Mouse (Mus musculus): ENCODE results near the gene Galnt13.
"Not testable (repeated sequence)": the region's sequence is repeated elsewhere in the genome, so short reads cannot be mapped to it uniquely, and the experiment has no call there.

The Galnt13 gene

GRCm38 (mm10) chr2:54435937-54436735 is at the start of gene Galnt13:
TSS of gene Galnt13 (plus strand) at chr2:54436317.
- peak; percentile 74 for DNase-seq

GRCm38 (mm10) chr2:54431060-54431459 is 5.1 kb upstream of the Galnt13 start:
- DNase-seq: no peak

DNA sequence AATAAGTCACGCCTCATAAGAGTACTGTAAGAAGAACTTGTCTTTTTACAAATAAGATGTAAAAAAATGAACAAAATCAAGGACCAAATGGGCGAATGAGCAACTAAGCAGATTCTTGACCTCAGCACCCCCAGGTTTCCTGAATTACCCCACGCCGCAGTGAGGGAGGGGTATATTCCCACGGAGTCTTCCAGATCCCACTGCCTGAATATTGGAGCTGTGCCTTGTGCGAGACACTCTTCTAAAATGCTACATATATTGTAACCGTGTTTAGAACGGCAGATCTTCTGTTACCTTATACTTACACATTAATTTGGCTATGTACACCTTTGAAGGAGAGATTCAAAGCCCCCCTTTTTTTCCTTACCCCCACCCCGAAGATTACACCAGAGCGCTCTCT is 737 bp upstream of the Galnt13 start:
- no peak for DNase-seq

DNA sequence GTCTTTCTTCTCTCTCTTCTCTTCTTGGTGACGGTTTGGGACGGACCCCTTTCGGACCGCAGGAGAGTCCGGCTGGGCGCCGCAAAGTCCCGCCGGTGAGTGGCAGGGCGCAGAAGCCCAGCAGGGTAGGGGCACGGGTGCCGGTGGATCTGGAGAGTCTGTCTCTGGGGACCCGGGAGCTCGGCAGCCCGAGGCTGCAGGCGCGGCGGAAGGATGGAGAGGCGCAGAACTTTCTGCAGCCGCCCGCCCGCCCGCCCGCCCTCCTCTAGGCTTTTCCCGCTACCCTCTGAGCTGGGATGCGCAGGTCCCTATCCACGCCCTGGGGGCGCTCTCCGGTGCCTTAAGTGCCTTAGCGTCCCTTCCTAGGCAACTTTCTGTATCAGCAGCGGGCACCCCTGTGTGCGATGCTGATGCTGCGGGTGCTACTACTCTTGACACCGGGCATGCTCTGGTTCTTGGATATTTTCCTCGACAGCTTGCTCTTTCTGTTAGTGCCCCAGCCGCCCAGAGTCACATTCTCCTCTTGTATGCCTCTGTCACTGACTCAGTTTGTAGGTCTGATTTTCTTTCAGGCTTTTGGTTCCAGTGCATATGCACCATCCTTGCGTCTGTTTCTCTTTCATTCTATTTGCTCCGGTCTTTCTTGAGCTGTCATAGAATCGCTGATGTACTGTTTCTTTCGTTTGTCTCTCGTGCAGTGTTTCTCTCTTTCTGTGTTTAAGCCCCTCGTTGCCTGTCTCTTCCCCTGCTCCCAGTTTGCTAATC is 801 bp downstream of the Galnt13 start:
- DNase-seq: peak; percentile 62

GRCm38 (mm10) chr2:54437501-54437830 is 1.3 kb downstream of the Galnt13 start:
- peak; percentile 20 for DNase-seq

- DNase-seq: no peak
Measured at GRCm38 (mm10) chr2:54442734-54443500, 6.8 kb downstream of the Galnt13 start.

- no peak for DNase-seq
Measured at GRCm38 (mm10) chr2:54483426-54483825, 47.3 kb downstream of the Galnt13 start.

DNA sequence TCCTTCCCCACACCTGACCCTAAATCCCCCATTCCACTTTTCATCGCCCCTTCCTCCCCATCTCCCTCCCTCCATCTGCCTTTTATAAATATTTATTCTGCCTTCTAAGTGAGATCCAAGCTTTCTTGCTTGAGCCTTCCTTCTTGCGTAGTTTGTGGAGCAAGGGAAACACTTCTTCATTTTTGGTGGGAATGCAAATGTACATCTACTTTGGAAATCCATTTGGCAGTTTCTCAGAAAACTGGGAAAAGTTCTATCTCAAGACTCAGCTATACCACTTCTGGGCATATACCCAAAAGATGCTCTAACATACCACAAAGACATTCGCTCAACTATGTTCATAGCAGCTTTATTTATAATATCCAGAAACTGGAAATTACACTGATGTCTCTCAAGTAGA is 86.9 kb downstream of the Galnt13 start:
- DNase-seq: no peak

- no peak for DNase-seq
Measured at GRCm38 (mm10) chr2:54527073-54527472, 91.0 kb downstream of the Galnt13 start.

DNA sequence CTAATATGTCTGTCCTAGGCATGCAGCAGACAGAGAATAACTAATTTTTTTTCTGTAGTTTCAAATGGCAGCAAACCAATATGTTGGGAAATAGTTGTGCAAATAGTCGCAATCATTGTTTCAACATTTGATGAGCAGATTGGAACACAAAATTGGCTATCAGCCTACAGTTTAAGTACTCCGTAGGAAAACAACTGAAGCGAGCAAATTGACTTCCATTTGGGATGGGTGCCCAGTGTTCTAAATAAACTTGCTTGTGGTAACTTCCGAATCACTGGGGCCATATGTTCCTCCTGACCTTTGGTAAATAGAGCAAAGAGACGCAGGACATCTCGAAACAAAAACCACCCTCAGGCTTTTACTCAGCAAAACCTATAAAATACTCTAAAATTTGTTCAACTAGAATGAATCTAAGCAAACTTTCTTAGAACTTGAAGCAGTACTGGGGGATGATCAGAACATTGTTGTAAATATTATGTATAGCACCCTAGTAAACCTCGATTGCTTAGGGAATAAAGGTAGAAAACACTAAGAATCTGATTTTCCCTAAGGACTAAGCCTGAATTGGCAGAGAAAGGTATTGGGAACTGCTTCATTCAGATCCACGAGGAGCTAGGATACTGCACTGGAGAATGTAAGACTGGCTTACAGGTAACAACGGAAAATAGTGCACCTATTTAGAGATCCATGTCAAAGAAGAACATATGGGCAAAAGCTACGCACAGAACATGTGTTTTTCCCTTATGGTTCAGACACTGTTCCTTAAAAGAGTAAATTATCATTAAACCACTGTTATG is 122.4 kb downstream of the Galnt13 start:
- DNase-seq: no peak

DNA sequence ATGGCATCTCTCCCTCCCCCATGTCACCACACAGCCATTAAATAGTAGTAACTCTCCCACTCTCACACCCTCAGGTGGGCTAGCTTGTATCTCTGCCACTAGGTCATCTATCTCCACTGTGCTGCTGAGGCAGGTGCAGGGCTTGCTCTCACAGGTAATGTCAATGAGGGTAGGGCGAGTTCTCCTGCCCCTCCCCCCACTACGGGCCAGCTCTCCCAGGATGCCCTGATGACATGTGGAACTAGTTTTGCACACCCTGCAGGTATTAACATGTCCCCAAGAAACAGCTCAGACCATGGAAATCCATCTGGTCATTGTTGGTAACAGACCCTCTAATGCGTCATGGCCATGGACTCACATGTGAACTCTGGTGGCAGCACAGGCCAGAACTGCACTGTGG is 129.0 kb downstream of the Galnt13 start:
- DNase-seq: no peak

DNA sequence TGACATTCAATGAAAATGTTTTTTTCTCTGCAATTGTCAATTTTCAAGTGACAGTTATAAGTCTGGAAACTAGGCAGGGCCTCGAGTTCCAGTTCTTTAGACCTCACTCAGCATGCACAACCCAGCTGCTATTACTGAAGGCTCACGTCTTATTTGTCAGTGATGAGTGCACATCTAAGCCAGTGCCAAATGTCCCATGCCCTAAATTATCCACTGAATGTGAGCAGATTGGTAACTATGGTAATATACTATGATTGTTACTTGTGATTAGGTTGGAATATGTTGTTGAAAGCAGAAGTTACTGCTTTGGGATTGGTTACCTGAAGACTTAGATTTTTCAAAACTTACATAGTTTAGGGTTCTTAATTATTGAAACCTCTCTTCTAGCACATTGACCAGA is 131.1 kb downstream of the Galnt13 start:
- no peak for DNase-seq

- no peak for DNase-seq
Measured at GRCm38 (mm10) chr2:54567632-54568031, 131.5 kb downstream of the Galnt13 start.

DNA sequence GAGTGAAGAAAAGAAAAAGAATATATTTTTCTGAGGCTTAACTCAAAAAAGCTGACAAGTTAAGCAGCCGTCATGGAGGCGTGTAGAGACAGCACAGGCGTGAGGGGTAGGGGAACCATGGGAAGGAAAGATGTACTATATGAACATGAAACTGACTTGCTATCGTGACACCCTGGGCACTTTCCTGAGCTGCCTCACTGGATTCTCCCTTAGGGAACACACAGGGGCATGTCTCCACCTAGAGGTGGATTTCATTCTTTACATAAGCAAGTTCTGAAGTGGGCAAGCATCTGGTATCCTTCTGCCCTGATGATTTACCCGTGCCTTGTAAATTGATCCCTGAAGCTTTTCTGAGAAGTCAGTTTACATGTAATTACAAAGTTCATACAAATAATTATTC is 277.7 kb downstream of the Galnt13 start:
- not testable (repeated sequence) for DNase-seq

- DNase-seq: no peak
Measured at GRCm38 (mm10) chr2:54751232-54751631, 315.1 kb downstream of the Galnt13 start.

DNA sequence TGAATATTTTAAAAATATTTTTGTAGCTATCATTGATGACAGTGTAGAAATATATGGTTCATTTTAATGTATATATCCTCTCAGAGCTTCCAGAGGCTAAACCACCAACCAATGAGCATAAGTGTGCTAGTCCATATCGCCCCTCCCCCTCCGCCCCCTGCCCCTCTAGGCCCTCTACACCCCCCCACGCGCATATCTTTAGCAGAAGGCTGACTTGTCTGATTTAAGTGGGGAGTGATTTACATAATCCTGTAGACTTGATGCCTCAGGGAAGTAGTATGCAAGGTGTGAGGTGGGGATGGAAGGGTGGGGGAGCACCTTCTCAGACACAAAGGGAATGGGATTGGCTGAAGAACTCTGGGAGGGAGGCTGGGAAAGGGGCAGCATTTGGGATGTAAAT is 323.7 kb downstream of the Galnt13 start:
- no peak for DNase-seq

DNA sequence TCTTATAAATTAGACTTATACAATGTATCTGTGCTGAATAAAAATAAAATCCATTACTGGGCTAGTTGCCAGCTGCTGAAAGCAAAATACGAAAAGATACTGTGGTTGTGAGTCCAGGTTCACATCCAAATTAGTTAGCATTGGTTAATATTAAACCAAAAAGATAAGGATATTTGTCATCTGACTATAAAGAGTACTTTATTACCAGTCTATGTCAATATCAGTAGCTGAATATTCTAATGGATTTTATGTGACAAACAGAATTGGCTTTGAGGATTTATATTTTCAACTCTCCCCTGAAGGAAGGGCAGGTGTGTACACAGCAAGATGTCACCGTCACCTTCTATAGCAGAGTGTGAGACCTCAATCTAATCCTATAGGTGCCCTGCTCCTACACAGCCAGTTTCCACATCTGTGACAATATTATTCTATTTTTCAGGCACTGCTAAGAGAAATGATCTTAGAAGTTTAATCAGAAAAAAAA is 342.7 kb downstream of the Galnt13 start:
- DNase-seq: no peak

DNA sequence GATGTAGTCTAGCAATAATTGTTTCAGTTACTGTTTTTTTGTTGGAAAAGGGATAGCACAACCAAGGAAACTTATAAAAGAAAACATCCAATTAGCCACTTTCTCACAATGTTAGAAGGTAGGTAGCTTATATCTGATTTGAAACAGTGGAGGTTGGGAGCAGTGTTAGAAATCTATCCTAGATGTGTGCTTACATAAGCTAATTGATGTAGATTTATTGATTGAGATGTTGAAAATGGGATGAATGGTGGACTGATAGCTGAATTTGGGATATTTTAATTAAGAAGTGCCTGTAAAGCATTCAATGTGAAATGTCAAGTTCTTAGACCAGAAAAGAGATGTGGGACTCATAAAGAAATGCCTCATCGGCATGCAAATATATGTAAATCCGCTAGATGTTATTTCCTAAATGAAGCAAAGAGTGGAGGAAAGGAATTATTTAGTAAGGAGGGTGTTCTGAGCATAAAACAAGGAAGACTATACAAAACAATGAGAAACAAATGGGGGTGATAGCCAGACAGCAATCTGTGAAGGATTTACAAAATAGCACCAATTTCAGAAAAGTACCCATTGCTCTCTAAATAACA is 377.6 kb downstream of the Galnt13 start:
- no peak for DNase-seq

- DNase-seq: no peak
Measured at GRCm38 (mm10) chr2:54841245-54841644, 405.1 kb downstream of the Galnt13 start.

DNA sequence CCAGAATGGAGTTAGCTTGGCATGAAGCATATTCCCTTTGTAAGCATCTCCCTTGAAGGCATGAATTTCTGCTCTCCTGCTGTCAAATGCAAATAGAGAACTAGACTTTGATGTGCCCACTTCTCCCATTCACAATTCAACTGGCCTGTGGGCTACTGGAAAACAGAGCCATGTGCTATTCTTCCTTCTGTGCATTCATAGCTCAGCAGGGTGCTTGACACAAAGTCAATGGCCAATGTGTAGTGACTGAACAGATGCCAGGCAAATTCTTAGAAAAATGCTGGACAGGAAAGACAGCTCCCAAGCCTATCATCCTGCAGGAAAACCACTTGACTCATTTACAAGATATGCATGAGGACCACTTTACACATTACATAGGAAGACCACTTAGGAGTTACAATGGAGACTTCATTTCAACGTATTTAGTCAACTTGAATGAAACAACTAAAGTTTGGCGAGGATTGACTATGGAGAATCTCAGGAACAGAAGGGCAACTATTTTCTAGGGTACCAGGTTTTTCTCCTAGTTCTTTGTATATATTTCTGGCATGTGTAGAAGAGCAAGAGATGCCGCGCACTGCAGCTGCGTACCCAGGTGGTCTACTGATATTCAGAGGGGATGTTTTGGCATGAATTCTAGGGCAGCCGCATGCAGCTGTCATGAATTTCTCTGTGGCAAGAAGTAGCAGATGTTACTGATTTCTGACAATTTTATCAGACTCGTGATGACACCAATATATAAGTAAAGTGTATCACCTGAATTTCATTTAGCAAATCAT is 470.4 kb downstream of the Galnt13 start:
- DNase-seq: no peak

DNA sequence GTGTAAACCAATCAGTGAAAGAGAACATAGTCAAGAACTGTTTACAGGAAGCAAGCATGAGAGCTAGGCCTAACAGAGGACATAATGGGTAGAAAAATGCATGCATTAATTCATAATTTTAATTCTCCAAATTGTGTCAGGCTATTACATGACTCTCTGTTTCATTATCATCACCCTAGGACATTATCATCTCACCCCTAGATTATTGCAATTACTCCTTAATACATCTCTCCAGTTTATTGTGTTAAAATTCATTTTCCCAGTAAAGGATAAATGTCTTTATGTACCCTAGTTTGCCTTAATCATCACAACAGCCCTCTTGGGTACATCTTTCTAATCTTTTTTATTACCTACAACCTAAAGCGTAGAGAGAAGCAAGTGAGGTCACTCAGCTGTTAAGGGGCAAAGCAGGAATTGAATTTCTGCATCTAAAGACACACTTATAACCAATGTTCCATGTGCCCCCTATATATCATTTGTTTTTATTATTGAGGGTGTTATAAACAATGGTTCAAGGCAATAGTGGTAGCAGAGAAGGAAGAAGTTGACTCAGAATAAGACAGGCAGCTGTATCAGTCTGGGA is 479.1 kb downstream of the Galnt13 start:
- DNase-seq: no peak
